Mouse (Mus musculus) skeletal muscle tissue, postnatal 0 days (tissue): ENCODE results near the gene Ophn1. TPM values are rescaled to one million over a fixed set of nuclear protein-coding genes. Genes with fewer than 3 reads are reported as not detected.

Experiments used
- microRNA-seq, 2 experiments: library from miRNA; unstranded; fragments of <30 nt; microRNA quantifications; one replicate each; pipeline ENCODE4; 2016
- polyA plus RNA-seq: library from polyadenylated mRNA; unstranded; fragments of >200 nt; fragmentation: Nextera tagmentation; extraction: Ambion mirVana; gene quantifications from 2 replicates; pipeline ENCODE4 v1.2.1, GENCODE M21; 2015

Ophn1 gene
- polyA plus RNA-seq, result 10.4 and 14.7 TPM in 2 replicates

DNA sequence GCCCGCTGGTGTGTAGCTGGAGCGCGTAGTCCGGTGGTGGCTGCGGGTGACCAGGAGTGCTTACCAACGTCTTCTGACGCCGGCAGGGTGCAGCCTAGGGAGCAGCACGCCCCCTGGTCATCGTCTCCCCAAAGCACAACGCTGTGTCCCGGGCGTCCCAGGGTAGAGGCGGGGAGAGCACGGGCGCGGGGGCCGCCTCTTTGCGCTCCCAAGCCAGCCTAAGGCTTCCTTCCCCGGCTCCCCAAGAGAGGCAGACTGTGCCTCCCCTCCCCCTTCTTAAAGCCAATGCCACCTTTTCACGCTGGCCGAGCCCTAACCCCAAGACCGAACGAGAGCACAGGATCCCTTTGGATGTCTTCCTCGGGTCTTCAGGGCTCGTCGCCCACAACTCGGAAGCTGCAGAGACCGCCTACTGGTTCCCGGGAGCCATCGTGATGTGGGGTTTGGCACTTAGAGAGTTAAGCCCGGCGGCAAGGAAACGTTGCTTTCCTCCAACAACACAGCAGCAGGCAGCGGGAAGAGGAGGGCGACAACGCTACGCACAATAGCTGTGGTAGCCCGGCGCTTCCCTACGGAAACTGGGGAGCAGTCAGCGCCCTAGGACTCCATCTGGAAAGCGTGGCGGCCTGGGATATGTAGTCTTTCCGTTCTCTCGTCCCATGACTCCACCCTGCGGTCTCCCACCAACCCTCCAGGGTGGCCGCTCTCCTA lies at the start of gene Ophn1:
Ophn1 (minus strand) TSS at position 620 of the 711 bp plus-strand sequence.

DNA sequence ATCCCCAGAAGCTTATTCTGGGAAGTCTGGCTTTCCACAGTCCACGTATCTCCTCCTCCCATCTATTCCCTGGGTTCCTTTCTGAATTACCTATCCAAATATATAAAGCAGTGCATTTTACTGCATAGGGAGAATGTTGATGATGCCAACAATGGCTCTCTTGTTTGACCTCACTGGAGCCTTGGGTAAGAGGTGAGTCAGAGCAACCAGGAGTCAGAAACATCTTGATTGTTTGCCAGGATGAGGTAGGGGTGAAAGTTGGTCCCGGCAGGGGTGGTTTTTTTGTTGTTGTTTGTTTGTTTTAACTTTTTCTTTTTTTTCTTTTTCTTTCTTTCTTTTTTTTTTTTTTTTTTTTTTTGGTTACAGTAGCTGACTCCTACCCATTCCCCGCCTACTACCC lies 45.3 kb upstream of the Ophn1 start, which contains the start of gene Yipf6:
Yipf6 (plus strand) TSS at position 216 of the 400 bp plus-strand sequence.

Small RNA genes within 50 kb of the gene (microRNA-seq; reads per million reads assigned to microRNA genes)
- gene Gm27554, result 0 reads per million in 2 experiments

Other genes starting within 250 kb of the Ophn1 start
- gene Yipf6, start 45.3 kb upstream of the Ophn1 start, polyA plus RNA-seq, result 15.3 and 17.2 TPM in 2 replicates
- 18.8 and 19.4 TPM in 2 replicates for gene Stard8, start 112.2 kb upstream of the Ophn1 start, polyA plus RNA-seq
- gene Efnb1, start 245.1 kb upstream of the Ophn1 start, polyA plus RNA-seq, result 14.4 and 18.7 TPM in 2 replicates